Mouse (Mus musculus): ENCODE data around the gene Prkag3. TPM values are rescaled to one million over a fixed set of nuclear protein-coding genes. Genes with fewer than 3 reads are reported as not detected.
A peak's percentile ranks its signal among the peaks of the same experiment; 100 is the strongest.

Gene Prkag3
- total and polyA plus RNA-seq, 2 experiments: 0.28 TPM; not detected in 1

DNA sequence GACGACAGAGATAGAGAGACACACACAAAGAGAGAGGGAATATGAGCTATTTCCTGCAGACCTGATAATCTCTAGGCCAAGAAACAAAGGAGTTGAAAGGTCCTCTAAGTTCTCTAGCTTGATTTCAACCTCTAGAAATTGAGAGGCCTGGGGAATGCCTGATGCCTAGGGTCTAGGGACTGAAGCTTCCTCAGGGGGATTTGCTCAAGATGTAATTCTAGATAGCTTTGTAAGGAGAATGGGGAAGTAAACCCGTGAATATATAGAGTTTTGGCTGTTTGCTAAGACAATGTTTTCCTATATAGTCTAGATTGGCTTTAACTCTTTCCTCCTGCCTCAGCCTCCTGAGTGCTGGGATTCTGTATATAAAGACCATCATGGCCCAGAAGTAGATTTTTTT, 34.1 kb downstream of the Prkag3 start:
- no peak for TF ChIP-seq POLR2A (IDR thresholded peaks at IDR 0.05; ENCODE audit: extremely low read depth, insufficient read depth, low read length)
- no peak for TF ChIP-seq CTCF (IDR thresholded peaks at IDR 0.05; ENCODE audit: low read depth, low read length)
- Histone ChIP-seq H3K4me1 (ENCODE audit: control insufficient read depth, insufficient read depth, low read length) (peaks cover 18% of the 10 kb centered on the region), H3K79me2 (ENCODE audit: control insufficient read depth, insufficient read depth, low read length) (peaks cover 18% of the 10 kb centered on the region), H3K36me3 (ENCODE audit: control insufficient read depth, insufficient read depth, low read length) (peaks cover 1% of the 10 kb centered on the region; the same call in 1 of the 2 replicates), H3K27me3 (ENCODE audit: control insufficient read depth, insufficient read depth, low read length) (no peaks in the 10 kb centered on the region), H3K4me3 (ENCODE audit: insufficient read depth, low read depth, low read length) (peak overlapping the region; percentile 85), H3K27ac (replicated peaks; ENCODE audit: insufficient read depth, low read depth, low read length) (peak overlapping the region; percentile 86), H3K9ac (ENCODE audit: low read depth, low read length) (peak overlapping the region; percentile 91)
- 4% methylated on average over 2 of the region's 2 CpGs for WGBS
- DNase-seq (ENCODE audit: extremely low read depth, low read depth, low spot score): no peak

DNA sequence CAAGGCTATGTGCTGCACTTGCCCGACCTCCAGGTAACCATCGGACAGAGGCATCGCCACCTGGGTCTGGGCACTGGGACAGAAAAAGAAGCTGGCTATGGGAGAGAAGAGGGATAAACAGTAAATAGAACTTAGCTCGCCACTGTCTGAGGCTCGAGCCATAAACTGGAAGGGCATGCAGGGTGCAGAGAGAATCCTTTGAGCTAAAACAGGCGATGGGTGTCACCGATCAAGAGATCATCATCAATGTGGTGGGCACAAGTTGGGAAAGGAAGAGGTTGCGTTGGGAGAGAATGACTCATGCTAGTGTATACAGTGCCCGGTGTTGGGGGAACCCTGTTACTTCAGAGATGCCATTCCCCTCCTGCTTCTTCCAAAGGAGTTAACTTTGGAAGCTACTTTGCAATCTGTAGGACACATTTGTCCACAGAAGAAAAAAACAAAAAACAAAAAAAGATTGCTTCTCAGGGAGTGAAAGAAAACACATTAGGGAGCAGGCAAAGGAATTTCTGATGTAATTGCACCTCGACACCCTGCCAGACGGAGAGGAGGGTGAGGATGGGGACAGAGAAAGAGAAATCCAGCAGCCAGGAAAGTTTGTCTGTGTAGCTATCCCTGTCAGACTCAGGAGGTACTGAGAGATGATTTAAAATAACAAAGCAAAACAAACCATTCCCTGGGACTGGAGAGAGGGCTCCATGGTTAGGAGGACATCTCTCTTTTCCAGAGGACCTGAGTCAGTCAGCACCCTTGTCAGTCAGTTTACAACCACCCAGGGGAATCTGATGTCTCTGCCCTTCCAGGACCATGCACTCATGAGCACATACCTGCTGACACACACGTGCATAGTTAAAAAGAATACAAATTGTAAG, 34.9 kb downstream of the Prkag3 start:
- H3K27ac ChIP-seq (replicated peaks; ENCODE audit: insufficient read depth, low read depth, low read length): peak overlapping the region; percentile 86
- no peaks in the 10 kb centered on the region for H3K27me3 ChIP-seq (ENCODE audit: control insufficient read depth, insufficient read depth, low read length)
- peak overlapping the region; percentile 85 for H3K4me3 ChIP-seq (ENCODE audit: insufficient read depth, low read depth, low read length)
- WGBS: 5% methylated on average over 12 of the region's 12 CpGs
- TF ChIP-seq CTCF (IDR thresholded peaks at IDR 0.05; ENCODE audit: low read depth, low read length) (no peak), POLR2A (IDR thresholded peaks at IDR 0.05; ENCODE audit: extremely low read depth, insufficient read depth, low read length) (no peak)
- DNase-seq (ENCODE audit: extremely low read depth, low read depth, low spot score): peak; percentile 68
- H3K79me2 ChIP-seq (ENCODE audit: control insufficient read depth, insufficient read depth, low read length): peaks cover 18% of the 10 kb centered on the region
- H3K36me3 ChIP-seq (ENCODE audit: control insufficient read depth, insufficient read depth, low read length): 0 out of 2 replicates have a peak, but pooled peaks cover 1% of the 10 kb centered on the region
- H3K9ac ChIP-seq (ENCODE audit: low read depth, low read length): peak overlapping the region; percentile 91
- H3K4me1 ChIP-seq (ENCODE audit: control insufficient read depth, insufficient read depth, low read length): peaks cover 17% of the 10 kb centered on the region

DNA sequence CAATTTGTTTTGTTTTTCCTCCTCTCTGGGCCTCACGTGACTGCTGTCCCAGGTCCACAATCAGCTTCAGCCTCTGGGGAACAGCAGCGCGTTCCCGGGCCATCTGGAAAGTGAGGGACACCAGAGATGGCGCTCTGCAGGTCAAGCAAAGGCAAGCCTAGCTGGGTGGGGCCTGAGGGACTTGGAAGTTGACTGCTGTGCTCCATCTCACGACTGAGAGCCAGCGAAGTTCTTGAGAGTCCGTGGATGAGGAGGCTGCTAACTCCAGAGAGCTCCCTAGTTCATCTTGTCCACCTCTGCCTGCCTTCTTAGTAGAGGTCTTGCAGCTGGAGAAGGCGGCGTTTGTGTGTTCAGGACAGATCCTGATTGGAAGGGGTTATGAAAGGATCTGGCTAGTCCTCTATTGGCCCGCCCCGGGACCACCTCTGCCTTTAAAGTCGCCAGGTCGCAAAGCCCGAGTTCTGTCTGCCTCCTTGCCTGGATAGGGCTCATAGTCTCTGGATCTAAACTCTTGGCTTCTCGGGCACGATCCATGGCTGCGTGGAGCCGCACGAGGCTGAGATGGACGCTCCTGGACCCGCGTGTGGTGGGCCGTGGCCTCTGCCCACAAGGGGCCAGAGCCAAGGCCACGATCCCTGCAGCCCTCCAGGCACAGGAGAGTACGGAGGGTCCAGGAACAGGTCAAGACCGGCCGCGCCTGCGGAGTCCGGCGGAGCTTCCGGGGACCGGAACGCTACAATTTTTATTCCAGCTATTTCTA, 35.7 kb downstream of the Prkag3 start, which contains the start of gene Cyp27a1:
Gene Cyp27a1 (plus strand): TSS at position 476 of the 760 bp plus-strand sequence.
- H3K36me3 ChIP-seq (ENCODE audit: control insufficient read depth, insufficient read depth, low read length): 0 out of 2 replicates have a peak, but pooled peaks cover 1% of the 10 kb centered on the region
- peak within 1 kb of the TSS; percentile 85 for H3K4me3 ChIP-seq (ENCODE audit: insufficient read depth, low read depth, low read length)
- DNase-seq (ENCODE audit: extremely low read depth, low read depth, low spot score): peak; percentile 94
- H3K9ac ChIP-seq (ENCODE audit: low read depth, low read length): peak within 1 kb of the TSS; percentile 91
- H3K27me3 ChIP-seq (ENCODE audit: control insufficient read depth, insufficient read depth, low read length): no peaks in the 10 kb centered on the region
- WGBS: under 1% methylated on average over 35 of the region's 35 CpGs
- peak within 1 kb of the TSS; percentile 86 for H3K27ac ChIP-seq (replicated peaks; ENCODE audit: insufficient read depth, low read depth, low read length)
- H3K79me2 ChIP-seq (ENCODE audit: control insufficient read depth, insufficient read depth, low read length): peaks cover 18% of the 10 kb centered on the region
- H3K4me1 ChIP-seq (ENCODE audit: control insufficient read depth, insufficient read depth, low read length): peaks cover 10% of the 10 kb centered on the region
- TF ChIP-seq CTCF (IDR thresholded peaks at IDR 0.05; ENCODE audit: low read depth, low read length) (peak; percentile 35), POLR2A (IDR thresholded peaks at IDR 0.05; ENCODE audit: extremely low read depth, insufficient read depth, low read length) (peak; percentile 93)

DNA sequence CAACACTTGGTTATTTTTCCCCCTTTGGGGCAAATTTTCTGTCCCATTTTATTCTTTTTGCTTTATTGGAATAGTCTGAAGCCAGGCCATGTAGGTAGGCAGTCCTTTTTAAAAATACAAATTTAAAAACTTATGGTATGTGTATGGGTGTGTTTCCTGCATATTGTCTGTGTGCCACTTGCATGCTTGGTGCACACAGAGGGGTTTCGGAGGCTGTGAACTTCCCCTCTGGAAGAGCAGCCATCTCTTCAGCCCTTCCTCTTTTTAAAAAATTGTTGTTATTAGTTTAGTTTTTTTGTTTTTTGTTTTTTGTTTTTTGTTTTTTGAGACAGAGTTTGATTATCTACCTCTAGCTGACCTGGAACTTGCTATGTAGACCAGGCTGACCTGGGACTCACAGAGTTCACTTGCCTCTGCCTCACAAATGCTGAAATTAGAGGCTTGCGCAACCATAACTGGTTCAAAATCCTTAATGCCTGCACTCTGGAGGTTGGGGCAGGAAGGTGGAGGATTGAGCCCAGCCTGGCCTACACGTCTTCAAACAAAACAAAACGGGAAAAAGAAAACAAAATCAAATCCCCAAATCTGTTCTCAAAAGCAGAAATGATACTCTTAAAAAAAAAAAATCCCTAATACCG, 36.4 kb downstream of the Prkag3 start:
- Histone ChIP-seq H3K27me3 (ENCODE audit: control insufficient read depth, insufficient read depth, low read length) (no peaks in the 10 kb centered on the region), H3K9ac (ENCODE audit: low read depth, low read length) (peak overlapping the region; percentile 18; the same call in 1 of the 2 replicates), H3K79me2 (ENCODE audit: control insufficient read depth, insufficient read depth, low read length) (peaks cover 18% of the 10 kb centered on the region), H3K4me3 (ENCODE audit: insufficient read depth, low read depth, low read length) (peak overlapping the region; percentile 85), H3K27ac (replicated peaks; ENCODE audit: insufficient read depth, low read depth, low read length) (peak overlapping the region; percentile 86), H3K36me3 (ENCODE audit: control insufficient read depth, insufficient read depth, low read length) (0 out of 2 replicates have a peak, but pooled peaks cover 1% of the 10 kb centered on the region), H3K4me1 (ENCODE audit: control insufficient read depth, insufficient read depth, low read length) (peaks cover 8% of the 10 kb centered on the region; the same call in 1 of the 2 replicates)
- TF ChIP-seq POLR2A (IDR thresholded peaks at IDR 0.05; ENCODE audit: extremely low read depth, insufficient read depth, low read length) (no peak), CTCF (IDR thresholded peaks at IDR 0.05; ENCODE audit: low read depth, low read length) (no peak)
- peak; percentile 97 for DNase-seq (ENCODE audit: extremely low read depth, low read depth, low spot score)
- WGBS: 17% methylated on average over 5 of the region's 5 CpGs

DNA sequence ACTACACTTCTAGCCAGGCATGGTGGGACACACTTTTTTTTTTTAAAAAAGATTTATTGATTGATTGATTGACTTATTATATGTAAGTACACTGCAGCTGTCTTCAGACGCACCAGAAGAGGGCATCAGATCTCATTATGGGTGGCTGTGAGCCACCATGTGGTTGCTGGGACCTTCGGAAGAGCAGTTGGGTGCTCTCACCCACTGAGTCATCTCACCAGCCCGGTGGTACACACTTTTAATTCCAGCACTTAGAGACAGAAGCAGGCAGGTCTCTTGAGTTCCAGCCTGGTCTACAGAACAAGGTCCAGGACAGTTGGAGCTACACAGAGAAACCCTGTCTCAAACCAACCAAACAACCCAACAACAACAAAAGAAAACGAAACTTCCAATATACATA, 37.0 kb downstream of the Prkag3 start:
- H3K9ac ChIP-seq (ENCODE audit: low read depth, low read length): no peak overlapping the region
- H3K4me1 ChIP-seq (ENCODE audit: control insufficient read depth, insufficient read depth, low read length): peaks cover 8% of the 10 kb centered on the region; the same call in 1 of the 2 replicates
- 0 out of 2 replicates have a peak, but pooled peaks cover 1% of the 10 kb centered on the region for H3K36me3 ChIP-seq (ENCODE audit: control insufficient read depth, insufficient read depth, low read length)
- H3K79me2 ChIP-seq (ENCODE audit: control insufficient read depth, insufficient read depth, low read length): peaks cover 18% of the 10 kb centered on the region
- H3K4me3 ChIP-seq (ENCODE audit: insufficient read depth, low read depth, low read length): no peak overlapping the region
- H3K27ac ChIP-seq (replicated peaks; ENCODE audit: insufficient read depth, low read depth, low read length): peak overlapping the region; percentile 86
- peak; percentile 27; the same call in 1 of the 2 replicates for TF ChIP-seq CTCF (IDR thresholded peaks at IDR 0.05; ENCODE audit: low read depth, low read length)
- TF ChIP-seq POLR2A (IDR thresholded peaks at IDR 0.05; ENCODE audit: extremely low read depth, insufficient read depth, low read length): no peak
- DNase-seq (ENCODE audit: extremely low read depth, low read depth, low spot score): peak; percentile 55
- WGBS: 36% methylated on average over 4 of the region's 4 CpGs
- no peaks in the 10 kb centered on the region for H3K27me3 ChIP-seq (ENCODE audit: control insufficient read depth, insufficient read depth, low read length)

Measured in liver, adult 2 months (tissue).